9 mouse cellular contexts compared by ENCODE assay signal in genomic region chr17:40793921-40794854, GRCm38 (mm10). TPM values are rescaled to one million over a fixed set of nuclear protein-coding genes. Genes with fewer than 3 reads are reported as not detected.
DNase-seq lines count a peak whose midpoint lies in the region; ATAC-seq and TF ChIP-seq lines count a peak whose summit lies in the region.
"Had no signal": no experiment of that assay in that cellular context is flagged by ENCODE, and none has a peak within 500 bp of the region (broad histone marks: within the 10 kb centered on the region; RNA-seq: fewer than 3 reads in every experiment).

No protein-coding gene starts in this region.

- no peak overlapping the region for H3K4me3 ChIP-seq in heart, adult 2 months
- H3K4me3 ChIP-seq in ES-Bruce4 (ENCODE audit: low read depth, low read length) = no peak overlapping the region
- H3K4me3 ChIP-seq in midbrain, embryonic 13.5 days (replicated peaks) = no peak overlapping the region

- no peak overlapping the region for H3K9ac ChIP-seq in heart, adult 2 months (ENCODE audit: low read depth, low read length)
- H3K9ac ChIP-seq in ES-Bruce4 (ENCODE audit: low read depth, poor library complexity, severe bottlenecking) = no peak overlapping the region
- H3K9ac ChIP-seq in midbrain, embryonic 13.5 days (replicated peaks) = no peak overlapping the region

- WGBS in heart, adult 2 months = 46% methylated on average over 20 of the region's 20 CpGs
- WGBS in midbrain, embryonic 13.5 days = 64% methylated on average over 20 of the region's 20 CpGs

- intact Hi-C loops in heart, adult 2 months (cut with DNase I) = no loop called here
- intact Hi-C loops in heart, postnatal 25 days (cut with DNase I) = no loop called here

- peak; percentile 20; the same call in 1 of the 2 replicates for TF ChIP-seq CTCF in heart, adult 2 months (IDR thresholded peaks at IDR 0.05)
- peak; percentile 53 for TF ChIP-seq CTCF in ES-Bruce4 (IDR thresholded peaks at IDR 0.05; ENCODE audit: low read depth, low read length)

- no peaks in the 10 kb centered on the region for H3K36me3 ChIP-seq in heart, adult 2 months (ENCODE audit: control insufficient read depth, insufficient read depth, low read length)
- H3K36me3 ChIP-seq in ES-Bruce4 (ENCODE audit: control insufficient read depth, insufficient read depth, low read length, poor library complexity, severe bottlenecking) = no peaks in the 10 kb centered on the region
- H3K36me3 ChIP-seq in midbrain, embryonic 13.5 days = no peaks in the 10 kb centered on the region

- no peaks in the 10 kb centered on the region for H3K9me3 ChIP-seq in ES-Bruce4 (replicated peaks; ENCODE audit: control insufficient read depth, insufficient read depth, low read length, poor library complexity, severe bottlenecking)
- H3K9me3 ChIP-seq in midbrain, embryonic 13.5 days = no peaks in the 10 kb centered on the region

- H3K4me2 ChIP-seq in midbrain, embryonic 13.5 days (replicated peaks) = no peak overlapping the region

- H3K27me3 ChIP-seq in heart, adult 2 months (ENCODE audit: control insufficient read depth, insufficient read depth, low read length) = no peaks in the 10 kb centered on the region
- H3K27me3 ChIP-seq in ES-Bruce4 (ENCODE audit: control insufficient read depth, insufficient read depth, low read length, poor library complexity, severe bottlenecking) = no peaks in the 10 kb centered on the region
- no peaks in the 10 kb centered on the region for H3K27me3 ChIP-seq in midbrain, embryonic 13.5 days

- DNase-seq in heart, adult 2 months = no peak
- DNase-seq in heart, postnatal 25 days (ENCODE audit: low spot score) = no peak
- DNase-seq in c-Kit-positive CD71-positive TER-119-negative erythroid progenitor cells, embryonic 14.5 days (ENCODE audit: low read depth) = peak; percentile 83
- peak; percentile 91 for DNase-seq in liver
- DNase-seq in retina, postnatal 1 day = peak; percentile 6
- no peak for DNase-seq in layer of hippocampus, postnatal 25 days (ENCODE audit: extremely low spot score in 1 of 2, low spot score in 1 of 2)

- no peak for TF ChIP-seq POLR2A in heart, adult 2 months (IDR thresholded peaks at IDR 0.05; ENCODE audit: insufficient read depth, low read depth, low read length)
- no peak for TF ChIP-seq POLR2A in ES-Bruce4 (IDR thresholded peaks at IDR 0.05; ENCODE audit: insufficient read depth, low read length)

- no peak for ATAC-seq in midbrain, embryonic 13.5 days

- no peaks in the 10 kb centered on the region for H3K4me1 ChIP-seq in heart, adult 2 months (ENCODE audit: control insufficient read depth, insufficient read depth, low read length)
- H3K4me1 ChIP-seq in ES-Bruce4 (ENCODE audit: control insufficient read depth, insufficient read depth, low read length) = no peaks in the 10 kb centered on the region
- no peaks in the 10 kb centered on the region for H3K4me1 ChIP-seq in midbrain, embryonic 13.5 days (replicated peaks)

- TF ChIP-seq EP300 in heart, adult 2 months (IDR thresholded peaks at IDR 0.05; ENCODE audit: insufficient read depth, low read depth, low read length) = no peak
- no peak for TF ChIP-seq EP300 in ES-Bruce4 (IDR thresholded peaks at IDR 0.05; ENCODE audit: insufficient read depth, low read depth, low read length)

- no peaks in the 10 kb centered on the region for H3K79me2 ChIP-seq in heart, adult 2 months (replicated peaks; ENCODE audit: control insufficient read depth, insufficient read depth, low read length)

- H3K27ac ChIP-seq in heart, adult 2 months = no peak overlapping the region
- no peak overlapping the region for H3K27ac ChIP-seq in ES-Bruce4 (ENCODE audit: insufficient read depth, low read length)
- H3K27ac ChIP-seq in midbrain, embryonic 13.5 days = no peak overlapping the region

RNA-seq across cellular contexts. Expression of gene Crisp2, which starts 12.6 kb away (rescaled TPM):
- not detected for total RNA-seq in heart, adult 2 months (2021)
- 0.10 and 0.56 TPM in 2 replicates for polyA plus RNA-seq in heart, adult 2 months (2012; rRNA removed)
- not detected for total RNA-seq in heart, postnatal 25 days (2021)
- not detected in 2 replicates for polyA plus RNA-seq in ES-Bruce4 (2011; ENCODE audit: insufficient read depth, insufficient read length, low read depth, missing spikeins)
- total RNA-seq in layer of hippocampus, postnatal 25 days (2021) = not detected
- polyA plus RNA-seq in midbrain, embryonic 13.5 days (2015; fragmentation: Nextera tagmentation; extraction: Ambion mirVana) = not detected in 2 replicates

RNA-seq across cellular contexts. Expression of gene Rhag, which starts 16.7 kb away (rescaled TPM):
- total RNA-seq in heart, adult 2 months (2021) = under 1 TPM; 0.21 to 0.55 TPM
- 0.08 and 0.09 TPM in 2 replicates for polyA plus RNA-seq in heart, adult 2 months (2012; rRNA removed)
- total RNA-seq in heart, postnatal 25 days (2021) = under 1 TPM; 0.28 to 0.47 TPM
- not detected in 2 replicates for polyA plus RNA-seq in ES-Bruce4 (2011; ENCODE audit: insufficient read depth, insufficient read length, low read depth, missing spikeins)
- total RNA-seq in layer of hippocampus, postnatal 25 days (2021) = not detected
- 0.30 TPM in 2 replicates for polyA plus RNA-seq in midbrain, embryonic 13.5 days (2015; fragmentation: Nextera tagmentation; extraction: Ambion mirVana)
- polyA plus RNA-seq: gonadal fat pad, adult 2 months had no signal

Comparison
In these comparisons a context has a peak if more than half of its experiments do, and no peak if none do; other contexts are left out.
1. DNase-seq: peak in c-Kit-positive CD71-positive TER-119-negative erythroid progenitor cells, embryonic 14.5 days (single experiment), liver (single experiment) and retina, postnatal 1 day (single experiment); none in heart, adult 2 months (0 of 2), heart, postnatal 25 days (single experiment) and layer of hippocampus, postnatal 25 days (0 of 2).